Comparison of ENCODE assay signal across 16 mouse cellular contexts in the genomic region with DNA sequence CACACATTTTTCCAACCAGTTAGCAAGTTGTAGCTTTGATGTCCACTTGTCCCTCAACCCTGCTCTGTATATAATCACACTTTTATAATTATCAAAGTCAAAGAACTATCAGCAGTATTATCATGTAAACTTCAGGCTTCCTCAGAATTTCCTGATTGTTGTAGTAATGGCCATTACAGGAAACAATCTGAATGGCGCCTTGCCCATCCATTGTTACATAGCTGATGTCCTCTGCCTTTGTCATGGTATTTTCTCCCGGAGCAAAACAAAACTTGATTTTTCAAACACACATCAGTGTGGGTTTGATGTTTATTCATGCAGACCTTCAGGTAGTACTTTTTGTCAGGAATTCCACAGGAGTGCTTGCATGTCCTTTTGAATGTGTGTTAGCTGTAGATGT. TPM values are rescaled to one million over a fixed set of nuclear protein-coding genes. Genes with fewer than 3 reads are reported as not detected.
A peak's percentile ranks its signal among the peaks of the same experiment; 100 is the strongest.
DNase-seq lines count a peak whose midpoint lies in the region.
"Had no signal": no experiment of that assay in that cellular context is flagged by ENCODE, and none has a peak within 500 bp of the region (broad histone marks: within the 10 kb centered on the region; RNA-seq: fewer than 3 reads in every experiment).

No protein-coding gene starts in this region.

- DNase-seq in kidney, postnatal 10 days: peak; percentile 6
- DNase-seq in kidney, postnatal 36 days: no peak
- peak; percentile 13 for DNase-seq in lung, postnatal 14 days
- DNase-seq in lung, postnatal 25 days (ENCODE audit: low spot score): no peak
- peak; percentile 19 to 43 for DNase-seq in heart, postnatal 14 days
- no peak for DNase-seq in left cerebral cortex, postnatal 25 days (ENCODE audit: low spot score in 2 of 2)
- DNase-seq in neural tube, embryonic 10.5 days (ENCODE audit: extremely low spot score, low spot score): no peak
- DNase-seq: adrenal gland, postnatal 25 days; cerebellum, adult 8-10 months; gastrocnemius, postnatal 14 days; kidney, adult 9 months; layer of hippocampus, adult 9-11 months; liver; right cerebral cortex, adult 18-20 months; right cerebral cortex, postnatal 4 days; thymus, postnatal 25 days had no signal

- intact Hi-C loops in heart, postnatal 14 days (cut with DNase I): no loop called here
- intact Hi-C loops in left cerebral cortex, postnatal 25 days (cut with DNase I): no loop called here

RNA-seq across cellular contexts. Expression of a gene that starts 4.9 kb away (rescaled TPM):
- total RNA-seq in heart, postnatal 14 days (2021): under 1 TPM; 0.32 to 0.33 TPM
- under 1 TPM in 1 of 2 experiments, not detected in 1; 0.11 TPM for total RNA-seq in left cerebral cortex, postnatal 25 days (2021)

RNA-seq across cellular contexts. Expression of a gene that starts 32.4 kb away (rescaled TPM):
- under 1 TPM; 0.43 to 0.59 TPM for total RNA-seq in heart, postnatal 14 days (2021)
- under 1 TPM; 0.34 to 0.57 TPM for total RNA-seq in left cerebral cortex, postnatal 25 days (2021)

Comparison
In these comparisons a context has a peak if more than half of its experiments do, and no peak if none do; other contexts are left out.
1. DNase-seq: peak in kidney, postnatal 10 days (single experiment), lung, postnatal 14 days (single experiment) and heart, postnatal 14 days (2 of 2); none in kidney, postnatal 36 days (0 of 2), lung, postnatal 25 days (single experiment), left cerebral cortex, postnatal 25 days (0 of 2) and neural tube, embryonic 10.5 days (single experiment).